Mouse (Mus musculus): Measurements from ENCODE around the gene Taf12. TPM values are rescaled to one million over a fixed set of nuclear protein-coding genes. Genes with fewer than 3 reads are reported as not detected.

The Taf12 gene
- polyA plus RNA-seq, 1 experiment, result 10.3 TPM

GRCm38 (mm10) chr4:132253622-132254021 lies 20.6 kb upstream of the Taf12 start:
- no peaks in the 10 kb centered on the region; the same call in 1 of the 2 replicates for H3K4me1 ChIP-seq (ENCODE audit: control insufficient read depth, insufficient read depth, low read length)
- no peak overlapping the region for H3K4me3 ChIP-seq (replicated peaks; ENCODE audit: extremely low read depth, low read depth, low read length)
- DNase-seq, result no peak
- WGBS, result 52% methylated on average over 2 of the region's 2 CpGs
- TF ChIP-seq POLR2A (IDR thresholded peaks at IDR 0.05; ENCODE audit: borderline replicate concordance, extremely low read depth, low read depth, low read length) (no peak), CTCF (IDR thresholded peaks at IDR 0.05; ENCODE audit: insufficient read depth, low read length) (no peak)

- TF ChIP-seq CTCF (IDR thresholded peaks at IDR 0.05; ENCODE audit: insufficient read depth, low read length) (no peak), POLR2A (IDR thresholded peaks at IDR 0.05; ENCODE audit: borderline replicate concordance, extremely low read depth, low read depth, low read length) (no peak)
- DNase-seq, result no peak
- H3K4me3 ChIP-seq (replicated peaks; ENCODE audit: extremely low read depth, low read depth, low read length), result no peak overlapping the region
- 79% methylated on average over 3 of the region's 3 CpGs for WGBS
- H3K4me1 ChIP-seq (ENCODE audit: control insufficient read depth, insufficient read depth, low read length), result peaks cover 4% of the 10 kb centered on the region; the same call in 1 of the 2 replicates
Measured at GRCm38 (mm10) chr4:132254986-132255385, 19.2 kb upstream of the Taf12 start.

- Histone ChIP-seq H3K4me1 (ENCODE audit: control insufficient read depth, insufficient read depth, low read length) (peaks cover 4% of the 10 kb centered on the region; the same call in 1 of the 2 replicates), H3K4me3 (replicated peaks; ENCODE audit: extremely low read depth, low read depth, low read length) (no peak overlapping the region)
- 91% methylated on average over 3 of the region's 3 CpGs for WGBS
- no peak for TF ChIP-seq CTCF (IDR thresholded peaks at IDR 0.05; ENCODE audit: insufficient read depth, low read length)
- TF ChIP-seq POLR2A (IDR thresholded peaks at IDR 0.05; ENCODE audit: borderline replicate concordance, extremely low read depth, low read depth, low read length), result no peak
- no peak for DNase-seq
Measured at GRCm38 (mm10) chr4:132256384-132256783, 17.8 kb upstream of the Taf12 start.

GRCm38 (mm10) chr4:132259248-132259647 lies 14.9 kb upstream of the Taf12 start:
- H3K4me3 ChIP-seq (replicated peaks; ENCODE audit: extremely low read depth, low read depth, low read length), result no peak overlapping the region
- DNase-seq, result no peak
- TF ChIP-seq CTCF (IDR thresholded peaks at IDR 0.05; ENCODE audit: insufficient read depth, low read length), result no peak
- 42% methylated on average over 4 of the region's 4 CpGs for WGBS
- H3K4me1 ChIP-seq (ENCODE audit: control insufficient read depth, insufficient read depth, low read length), result peaks cover 7% of the 10 kb centered on the region; the same call in 1 of the 2 replicates

- TF ChIP-seq CTCF (IDR thresholded peaks at IDR 0.05; ENCODE audit: insufficient read depth, low read length), result no peak
- no peak for TF ChIP-seq POLR2A (IDR thresholded peaks at IDR 0.05; ENCODE audit: borderline replicate concordance, extremely low read depth, low read depth, low read length)
- 2% methylated on average over 31 of the region's 64 CpGs for WGBS
- peak; percentile 63 for DNase-seq
- peak overlapping the region; percentile 89 for H3K4me3 ChIP-seq (replicated peaks; ENCODE audit: extremely low read depth, low read depth, low read length)
- peaks cover 7% of the 10 kb centered on the region; the same call in 1 of the 2 replicates for H3K4me1 ChIP-seq (ENCODE audit: control insufficient read depth, insufficient read depth, low read length)
Measured at GRCm38 (mm10) chr4:132260404-132261379, 13.5 kb upstream of the Taf12 start.

DNA sequence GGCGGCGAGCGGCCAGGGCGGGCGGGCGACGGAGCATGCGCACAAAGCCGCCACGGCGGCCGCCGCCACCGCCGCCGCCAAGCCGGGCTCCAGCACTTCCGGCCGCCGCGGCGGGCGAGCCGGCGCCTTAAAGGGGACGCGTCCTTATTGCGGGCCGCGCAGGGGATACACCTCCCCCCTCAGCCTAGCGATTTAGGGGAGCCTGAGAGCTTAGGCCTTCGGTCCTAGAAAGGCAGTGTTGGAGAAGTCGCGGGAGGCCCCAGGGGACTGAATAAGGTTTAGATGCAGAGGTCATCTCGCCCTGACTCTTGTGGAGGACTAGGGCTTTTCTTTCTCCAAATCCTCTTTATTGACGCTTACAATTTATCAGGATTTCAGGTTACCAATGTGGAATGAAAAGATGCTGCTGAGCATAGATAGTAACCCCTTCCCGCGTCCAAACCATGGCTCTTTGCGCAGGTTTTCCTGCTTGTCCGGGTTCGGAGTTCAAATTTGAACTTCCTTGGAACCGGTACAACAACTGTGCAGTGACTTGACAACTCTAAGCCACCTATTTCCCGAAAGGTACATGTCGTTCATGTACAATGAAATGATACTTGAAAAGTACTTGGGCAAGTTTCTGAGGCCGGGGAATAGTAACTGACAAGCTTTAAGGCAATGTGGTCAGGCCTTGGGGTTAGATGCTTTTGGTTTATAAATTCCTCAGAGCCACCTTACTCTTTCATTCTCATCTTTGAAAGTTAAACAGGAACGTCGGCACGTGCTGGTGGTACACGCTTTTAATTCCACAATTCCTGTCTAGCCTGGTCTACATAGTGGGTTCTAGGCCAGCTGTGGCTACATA lies 12.4 kb upstream of the Taf12 start, which contains the start of gene Gmeb1:
TSS of gene Gmeb1 (minus strand) at position 89 of the 844 bp plus-strand sequence.
- peak; percentile 74 for DNase-seq
- H3K4me1 ChIP-seq (ENCODE audit: control insufficient read depth, insufficient read depth, low read length), result peaks cover 7% of the 10 kb centered on the region; the same call in 1 of the 2 replicates
- peak within 1 kb of the TSS; percentile 95 for H3K4me3 ChIP-seq (replicated peaks; ENCODE audit: extremely low read depth, low read depth, low read length)
- no peak for TF ChIP-seq CTCF (IDR thresholded peaks at IDR 0.05; ENCODE audit: insufficient read depth, low read length)
- no peak for TF ChIP-seq POLR2A (IDR thresholded peaks at IDR 0.05; ENCODE audit: borderline replicate concordance, extremely low read depth, low read depth, low read length)
- 8% methylated on average over 39 of the region's 49 CpGs for WGBS

GRCm38 (mm10) chr4:132262358-132262616 lies 11.9 kb upstream of the Taf12 start:
- H3K4me1 ChIP-seq (ENCODE audit: control insufficient read depth, insufficient read depth, low read length), result peaks cover 7% of the 10 kb centered on the region; the same call in 1 of the 2 replicates
- no peak for TF ChIP-seq POLR2A (IDR thresholded peaks at IDR 0.05; ENCODE audit: borderline replicate concordance, extremely low read depth, low read depth, low read length)
- TF ChIP-seq CTCF (IDR thresholded peaks at IDR 0.05; ENCODE audit: insufficient read depth, low read length), result no peak
- 51% methylated on average over 5 of the region's 5 CpGs for WGBS
- no peak for DNase-seq
- no peak overlapping the region for H3K4me3 ChIP-seq (replicated peaks; ENCODE audit: extremely low read depth, low read depth, low read length)

- TF ChIP-seq CTCF (IDR thresholded peaks at IDR 0.05; ENCODE audit: insufficient read depth, low read length) (no peak), POLR2A (IDR thresholded peaks at IDR 0.05; ENCODE audit: borderline replicate concordance, extremely low read depth, low read depth, low read length) (no peak)
- no peak overlapping the region for H3K4me3 ChIP-seq (replicated peaks; ENCODE audit: extremely low read depth, low read depth, low read length)
- peaks cover 7% of the 10 kb centered on the region; the same call in 1 of the 2 replicates for H3K4me1 ChIP-seq (ENCODE audit: control insufficient read depth, insufficient read depth, low read length)
- WGBS, result 88% methylated on average over 7 of the region's 7 CpGs
- no peak for DNase-seq
Measured at GRCm38 (mm10) chr4:132263313-132263712, 10.9 kb upstream of the Taf12 start.

GRCm38 (mm10) chr4:132266835-132267349 lies 7.3 kb upstream of the Taf12 start:
- 62% methylated on average over 3 of the region's 3 CpGs for WGBS
- Histone ChIP-seq H3K4me1 (ENCODE audit: control insufficient read depth, insufficient read depth, low read length) (peaks cover 3% of the 10 kb centered on the region), H3K4me3 (replicated peaks; ENCODE audit: extremely low read depth, low read depth, low read length) (no peak overlapping the region)
- TF ChIP-seq CTCF (IDR thresholded peaks at IDR 0.05; ENCODE audit: insufficient read depth, low read length), result no peak
- TF ChIP-seq POLR2A (IDR thresholded peaks at IDR 0.05; ENCODE audit: borderline replicate concordance, extremely low read depth, low read depth, low read length), result no peak
- no peak for DNase-seq

Measured in lung, adult 2 months (tissue).